Mouse (Mus musculus): ENCODE results near the gene Tulp2.

DNA sequence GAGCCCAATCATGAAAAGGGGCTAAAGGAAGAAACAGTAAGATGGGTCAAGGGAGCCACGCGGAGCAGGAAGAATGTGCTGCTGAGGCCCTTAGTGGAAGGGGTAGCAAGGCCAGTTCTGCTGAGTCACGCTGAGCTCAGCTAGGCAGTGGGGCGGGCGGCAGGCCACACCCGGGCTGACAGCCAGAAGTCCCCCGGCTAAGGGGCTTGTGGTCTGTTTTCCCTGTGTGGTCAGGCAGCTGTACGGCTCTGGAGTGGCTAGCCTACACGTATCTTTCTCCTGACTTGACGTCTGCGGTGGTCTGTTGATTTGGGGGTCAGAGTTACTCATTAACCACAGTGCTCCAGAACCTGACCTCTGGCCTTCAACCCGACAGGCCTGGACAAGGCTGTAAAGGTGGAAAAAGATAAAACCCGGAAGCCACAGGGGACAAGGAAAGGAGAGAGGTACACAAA, 20.8 kb upstream of the Tulp2 start:
- TF ChIP-seq POLR2A (IDR thresholded peaks at IDR 0.05; ENCODE audit: borderline replicate concordance, low read depth, low read length) (no peak), CTCF (IDR thresholded peaks at IDR 0.05; ENCODE audit: low read depth, low read length) (no peak)

Data from bone marrow macrophage, adult 2 months (primary cell).